Mouse (Mus musculus) myocyte (in vitro differentiated cells): ENCODE measurements around the gene Ppp1r13l.

ENCODE experiments used
- CEBPB ChIP-seq: IDR thresholded peaks from 2 replicates; pipeline ENCODE4 v1.6.1; 2011; ENCODE audit warnings: mild to moderate bottlenecking, moderate library complexity; ENCODE audit not compliant: poor library complexity, insufficient read depth, severe bottlenecking
- E2F4 ChIP-seq: IDR thresholded peaks from one replicate; pipeline ENCODE4 v1.6.1; 2011; ENCODE audit warnings: mild to moderate bottlenecking, control low read depth, moderate library complexity; ENCODE audit not compliant: insufficient read depth
- MAX ChIP-seq: IDR thresholded peaks from one replicate; pipeline ENCODE4 v1.6.1; 2011; ENCODE audit warnings: low read depth, mild to moderate bottlenecking, control low read depth
- MYOD1 ChIP-seq, 3 experiments: IDR thresholded peaks; one replicate each; pipeline ENCODE4 v1.6.1; 2011; ENCODE audit warnings: control low read depth in 2 of 3, low read depth in 2 of 3, mild to moderate bottlenecking in 2 of 3, moderate library complexity in 1 of 3; ENCODE audit not compliant: insufficient read length in 2 of 3, control insufficient read depth in 1 of 3
- POLR2A ChIP-seq: IDR thresholded peaks from one replicate; pipeline ENCODE4 v1.6.1; 2011; ENCODE audit warnings: low read depth, mild to moderate bottlenecking, control low read depth, moderate library complexity; ENCODE audit not compliant: insufficient read length
- POLR2AphosphoS2 ChIP-seq: IDR thresholded peaks from one replicate; pipeline ENCODE4 v1.6.1; 2011; ENCODE audit warnings: low read depth, control low read depth; ENCODE audit not compliant: insufficient read length
- REST ChIP-seq: IDR thresholded peaks from one replicate; pipeline ENCODE4 v1.6.1; 2011; ENCODE audit warnings: mild to moderate bottlenecking, control low read depth, moderate library complexity; ENCODE audit not compliant: insufficient read depth, insufficient read length
- SRF ChIP-seq: IDR thresholded peaks from one replicate; pipeline ENCODE4 v1.6.1; 2011; ENCODE audit warnings: low read depth; ENCODE audit not compliant: control insufficient read depth, insufficient read length
- TCF12 ChIP-seq: IDR thresholded peaks from one replicate; pipeline ENCODE4 v1.6.1; 2011; ENCODE audit warnings: mild to moderate bottlenecking, control low read depth; ENCODE audit not compliant: poor library complexity, insufficient read depth, severe bottlenecking
- USF1 ChIP-seq: IDR thresholded peaks from one replicate; pipeline ENCODE4 v1.6.1; 2011; ENCODE audit warnings: low read depth, mild to moderate bottlenecking, control low read depth, moderate library complexity

DNA sequence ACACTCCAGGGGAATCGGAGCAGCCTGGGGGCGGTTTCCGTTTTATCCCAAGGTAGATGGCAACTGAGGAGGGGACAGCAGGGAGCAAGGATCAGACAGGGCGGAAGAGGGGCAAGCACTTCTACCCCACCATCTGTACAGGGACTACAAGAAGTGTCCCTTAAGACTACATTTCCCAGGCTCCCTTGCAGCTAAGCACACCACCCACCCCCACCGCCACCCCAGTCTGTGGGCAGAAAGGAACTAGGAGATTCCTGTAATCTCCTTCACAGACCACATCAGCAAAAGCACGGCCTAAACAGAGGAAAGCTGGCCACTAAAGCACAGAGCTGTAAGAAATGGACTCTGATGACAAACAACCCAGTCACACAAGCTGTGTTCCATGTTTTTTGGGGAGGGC, 66.8 kb downstream of the Ppp1r13l start:
- no peak for TF ChIP-seq MAX
- TF ChIP-seq POLR2A, result no peak
- TF ChIP-seq USF1, result no peak
- TF ChIP-seq E2F4, result no peak
- no peak for TF ChIP-seq MYOD1 (IDR thresholded peaks at IDR 0.05; ENCODE audit: control insufficient read depth in 1 of 3, insufficient read length in 2 of 3, low read depth in 2 of 3)
- no peak for TF ChIP-seq REST
- TF ChIP-seq POLR2AphosphoS2, result no peak
- TF ChIP-seq TCF12, result no peak
- no peak for TF ChIP-seq CEBPB
- no peak for TF ChIP-seq SRF
